Mouse (Mus musculus) ES-E14 (cell line): ENCODE results near the gene Slfn4.

Source experiments
- CHD2 ChIP-seq: IDR thresholded peaks from 2 replicates; pipeline ENCODE4 v1.6.1; 2014; ENCODE audit warnings: mild to moderate bottlenecking, low read depth, low read length, inconsistent platforms
- HCFC1 ChIP-seq: IDR thresholded peaks from 2 replicates; pipeline ENCODE4 v1.6.1; 2012; ENCODE audit warnings: low read length, inconsistent platforms, borderline replicate concordance; ENCODE audit not compliant: insufficient read depth
- MAFK ChIP-seq: IDR thresholded peaks from 2 replicates; pipeline ENCODE4 v1.6.1; 2014; ENCODE audit warnings: mild to moderate bottlenecking, low read depth, low read length, inconsistent platforms; ENCODE audit not compliant: insufficient read depth
- ZC3H11A ChIP-seq: IDR thresholded peaks from 2 replicates; pipeline ENCODE4 v1.6.1; 2012; ENCODE audit warnings: low read depth, mild to moderate bottlenecking, inconsistent platforms, low read length, borderline replicate concordance
- ZNF384 ChIP-seq: IDR thresholded peaks from 2 replicates; pipeline ENCODE4 v1.6.1; 2012; ENCODE audit warnings: low read depth, low read length, inconsistent platforms

DNA sequence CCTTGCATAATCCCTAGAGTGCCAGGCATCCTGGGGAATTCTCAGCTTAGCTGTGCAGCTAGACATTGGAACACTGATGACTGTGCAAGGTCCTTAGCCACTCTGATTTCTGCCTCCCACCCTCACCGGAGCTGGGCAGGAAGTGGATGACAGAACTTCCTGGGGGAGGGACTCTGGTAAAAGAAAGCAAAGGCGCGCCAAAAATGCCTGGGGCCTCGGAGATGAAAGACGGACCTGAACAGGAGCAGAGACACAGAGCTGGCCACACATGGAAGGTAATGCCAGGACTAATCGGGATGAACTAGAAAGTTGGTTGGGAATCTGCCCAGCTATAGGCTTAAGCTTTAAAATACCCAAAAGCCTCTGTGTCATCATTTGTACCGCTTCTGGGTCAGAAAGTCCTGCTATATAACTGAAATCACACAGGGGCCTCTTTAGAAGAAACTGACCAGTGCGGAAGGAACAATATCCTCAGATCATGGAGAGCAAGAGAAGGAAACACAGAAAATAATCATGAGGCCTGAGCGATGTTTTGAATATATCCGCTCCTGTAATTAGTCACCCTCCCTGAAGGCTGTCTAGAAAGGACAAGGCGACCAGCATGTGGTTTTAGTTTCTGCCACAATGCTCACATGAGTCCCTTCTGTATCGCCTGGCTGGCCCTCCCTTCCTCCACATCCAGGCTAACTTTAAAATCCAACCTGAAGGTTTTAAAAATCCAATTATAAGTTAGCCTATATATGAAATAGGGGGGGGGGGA lies 16.3 kb downstream of the Slfn4 start, which contains the start of gene Slfn3:
- TF ChIP-seq ZC3H11A: no peak
- TF ChIP-seq CHD2: no peak
- no peak for TF ChIP-seq MAFK
- TF ChIP-seq ZNF384: no peak
- no peak for TF ChIP-seq HCFC1
